Mouse (Mus musculus) stomach, postnatal 0 days (tissue): ENCODE data around the gene Gm10160. TPM values are rescaled to one million over a fixed set of nuclear protein-coding genes. Genes with fewer than 3 reads are reported as not detected.

Source experiments
- ATAC-seq: fragments of 200-750 bp; cut with Nextera tagmentation; 2 replicates; pipeline ENCODE4 v1.8.0; 2017; ENCODE audit not compliant: low FRiP score, low TSS enrichment
- DNase-seq: peaks from one replicate; pipeline ENCODE4 v3.0.0-alpha.2; 2016; ENCODE audit warnings: low spot score
- H3K27ac ChIP-seq: fragments of 300-500 bp; sonication (generic); replicated peaks from 2 replicates; pipeline ENCODE4 v1.5.1; 2014; ENCODE audit warnings: mild to moderate bottlenecking, control low read depth
- H3K27me3 ChIP-seq: fragments of 300-500 bp; sonication (generic); 2 replicates; pipeline ENCODE4 v1.6.1; 2014; ENCODE audit warnings: low read length; ENCODE audit not compliant: control insufficient read depth, insufficient read depth
- H3K36me3 ChIP-seq: fragments of 300-500 bp; sonication (generic); 2 replicates; pipeline ENCODE4 v1.6.1; 2014; ENCODE audit warnings: low read length, mixed read lengths; ENCODE audit not compliant: control insufficient read depth, insufficient read depth
- H3K4me1 ChIP-seq: fragments of 300-500 bp; sonication (generic); replicated peaks from 2 replicates; pipeline ENCODE4 v1.6.1; 2014; ENCODE audit warnings: antibody characterized with exemption; ENCODE audit not compliant: control insufficient read depth, insufficient read depth
- H3K4me2 ChIP-seq: fragments of 300-500 bp; sonication (generic); replicated peaks from 2 replicates; pipeline ENCODE4 v1.6.1; 2014; ENCODE audit warnings: low read depth, mild to moderate bottlenecking, control low read depth, moderate library complexity
- H3K4me3 ChIP-seq: fragments of 300-500 bp; sonication (generic); 2 replicates; pipeline ENCODE4 v1.5.1; 2014; ENCODE audit warnings: low read depth, low read length, control low read depth
- H3K9ac ChIP-seq: fragments of 300-500 bp; sonication (generic); 2 replicates; pipeline ENCODE4 v1.6.1; 2014; ENCODE audit warnings: mild to moderate bottlenecking, low read length, control low read depth, mixed read lengths
- H3K9me3 ChIP-seq: fragments of 300-500 bp; sonication (generic); 2 replicates; pipeline ENCODE4 v1.6.1; 2016; ENCODE audit warnings: low read length; ENCODE audit not compliant: control insufficient read depth
- CTCF ChIP-seq: IDR thresholded peaks from 2 replicates; pipeline ENCODE4 v1.5.1; 2016; ENCODE audit warnings: antibody characterized with exemption, low read depth, mild to moderate bottlenecking, moderate library complexity
- EP300 ChIP-seq: optimal IDR thresholded peaks from 2 replicates; pipeline ENCODE3; 2016; ENCODE audit warnings: antibody characterized with exemption
- WGBS: fragments of 180-500 bp; shearing (Covaris S2); extraction: QIAGEN DNeasy Blood & Tissue Kit; methylation state at CpG from one replicate; pipeline ENCODE4 v1.1.7; 2014; 5-methylcytosine and 5-hydroxymethylcytosine counted together
- polyA plus RNA-seq: library from polyadenylated mRNA; unstranded; fragments of >200 nt; fragmentation: Nextera tagmentation; extraction: Ambion mirVana; gene quantifications from 2 replicates; pipeline ENCODE4 v1.2.1, GENCODE M21; 2015

Gene Gm10160
- polyA plus RNA-seq, 1 experiment from 2014 or later = not detected

- DNase-seq (no peak), ATAC-seq (no peak)
- Histone ChIP-seq H3K9me3 (no peaks in the 10 kb centered on the region), H3K4me1 (no peaks in the 10 kb centered on the region), H3K9ac (no peak overlapping the region), H3K36me3 (no peaks in the 10 kb centered on the region), H3K4me3 (no peak overlapping the region), H3K27me3 (no peaks in the 10 kb centered on the region), H3K27ac (no peak overlapping the region), H3K4me2 (no peak overlapping the region)
- WGBS = 82% methylated on average over 2 of the region's 2 CpGs
- no peak for TF ChIP-seq EP300
- TF ChIP-seq CTCF = no peak
These were observed 5.9 kb upstream of the Gm10160 start for GRCm38 (mm10) chr7:81861461-81861860.

- Histone ChIP-seq H3K4me3 (no peak overlapping the region), H3K4me2 (no peak overlapping the region), H3K9ac (no peak overlapping the region), H3K4me1 (no peaks in the 10 kb centered on the region), H3K27ac (no peak overlapping the region), H3K9me3 (no peaks in the 10 kb centered on the region), H3K36me3 (no peaks in the 10 kb centered on the region), H3K27me3 (no peaks in the 10 kb centered on the region)
- no peak for TF ChIP-seq EP300
- TF ChIP-seq CTCF = no peak
- no peak for DNase-seq
- WGBS = 61% methylated on average over 5 of the region's 5 CpGs
- no peak for ATAC-seq
These were observed 5.4 kb upstream of the Gm10160 start for GRCm38 (mm10) chr7:81860996-81861395.

- Histone ChIP-seq H3K4me3 (no peak overlapping the region), H3K27ac (no peak overlapping the region), H3K27me3 (no peaks in the 10 kb centered on the region), H3K4me1 (no peaks in the 10 kb centered on the region), H3K4me2 (0 out of 2 replicates have a peak overlapping the region, but pooled peaks have one; percentile 8), H3K9ac (no peak overlapping the region), H3K36me3 (no peaks in the 10 kb centered on the region), H3K9me3 (no peaks in the 10 kb centered on the region)
- DNase-seq (no peak), ATAC-seq (no peak)
- TF ChIP-seq CTCF = no peak
- TF ChIP-seq EP300 = no peak
- WGBS = 62% methylated on average over 11 of the region's 11 CpGs
These were observed 4.5 kb upstream of the Gm10160 start for GRCm38 (mm10) chr7:81860071-81860470.

DNA sequence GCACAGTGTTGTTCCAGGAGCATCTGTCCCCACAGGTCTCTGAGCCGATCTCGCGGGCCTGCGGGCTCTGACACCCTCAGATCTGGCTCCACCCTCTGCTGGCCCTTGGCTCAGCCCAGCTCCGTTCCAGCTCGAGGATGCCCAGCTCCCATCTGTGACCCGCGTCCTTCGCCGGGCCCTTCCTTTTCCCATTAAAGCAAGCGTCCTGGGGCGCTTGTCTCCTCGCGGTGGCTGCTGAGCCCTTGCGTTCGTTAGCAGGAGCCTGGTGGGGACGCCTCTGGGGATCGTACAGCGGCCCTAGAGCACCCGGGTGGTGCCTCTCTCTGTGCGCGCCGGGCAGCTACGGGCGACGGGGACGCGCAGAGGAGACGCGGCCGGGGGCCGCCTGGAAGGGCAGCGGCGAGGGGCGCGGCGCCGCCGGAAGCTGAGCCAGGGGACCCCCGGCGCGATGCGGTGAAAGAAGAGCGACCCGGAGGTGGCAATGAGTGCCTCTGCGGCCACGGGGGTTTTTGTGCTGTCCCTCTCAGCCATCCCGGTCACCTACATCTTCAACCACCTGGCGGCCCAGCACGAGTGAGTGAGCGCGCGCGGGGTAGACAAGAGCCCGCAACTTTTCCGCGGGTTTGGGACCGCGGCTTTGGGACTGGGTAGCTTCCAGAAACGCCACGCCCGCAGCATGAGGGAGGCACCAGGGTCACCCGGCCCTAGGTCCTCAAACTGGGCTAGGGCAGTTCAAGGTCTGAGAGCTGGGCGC lies 3.6 kb upstream of the Gm10160 start, which contains the start of gene Tm6sf1:
Tm6sf1 (plus strand) TSS at position 34 of the 754 bp plus-strand sequence.
- TF ChIP-seq EP300 (no peak), CTCF (no peak)
- DNase-seq (peak; percentile 28), ATAC-seq (peak; percentile 41; the same call in 1 of the 2 replicates)
- Histone ChIP-seq H3K9me3 (no peaks in the 10 kb centered on the region), H3K27me3 (no peaks in the 10 kb centered on the region), H3K4me1 (no peaks in the 10 kb centered on the region), H3K9ac (peak within 1 kb of the TSS; percentile 63), H3K4me3 (peak within 1 kb of the TSS; percentile 55), H3K4me2 (peak within 1 kb of the TSS; percentile 87), H3K36me3 (no peaks in the 10 kb centered on the region), H3K27ac (no peak within 1 kb of the TSS)
- 1% methylated on average over 62 of the region's 64 CpGs for WGBS

DNA sequence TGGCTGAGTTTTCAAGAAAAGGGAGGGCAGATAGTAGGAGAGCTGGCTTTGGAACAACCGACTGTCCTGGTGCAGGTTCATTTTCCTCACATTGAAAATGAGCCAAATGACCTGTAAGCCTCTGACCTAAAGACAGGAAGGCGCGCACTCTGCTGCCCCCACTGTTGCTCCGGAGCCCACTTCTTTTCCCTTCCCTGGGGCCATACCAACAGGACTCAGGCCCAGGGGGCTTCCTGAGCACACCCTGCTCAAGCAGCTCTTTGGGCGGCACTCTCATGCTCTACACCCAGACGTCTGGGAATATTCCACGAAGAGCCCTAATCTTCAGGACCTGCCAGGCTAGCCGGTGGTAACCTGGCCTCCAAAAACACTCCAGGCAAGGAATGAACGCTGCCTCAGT lies 2.6 kb upstream of the Gm10160 start:
- no peak overlapping the region for H3K4me3 ChIP-seq
- WGBS = 28% methylated on average over 9 of the region's 9 CpGs
- no peaks in the 10 kb centered on the region for H3K27me3 ChIP-seq
- no peak overlapping the region for H3K9ac ChIP-seq
- no peaks in the 10 kb centered on the region for H3K4me1 ChIP-seq
- 0 out of 2 replicates have a peak overlapping the region, but pooled peaks have one; percentile 87 for H3K4me2 ChIP-seq
- DNase-seq = no peak
- H3K36me3 ChIP-seq = no peaks in the 10 kb centered on the region
- TF ChIP-seq CTCF (no peak), EP300 (no peak)
- no peak overlapping the region for H3K27ac ChIP-seq
- no peaks in the 10 kb centered on the region for H3K9me3 ChIP-seq
- ATAC-seq = no peak

- H3K9me3 ChIP-seq = no peaks in the 10 kb centered on the region
These were observed 627 bp upstream of the Gm10160 start for GRCm38 (mm10) chr7:81856221-81856620.

More at GRCm38 (mm10) chr7:81856221-81856620, 627 bp upstream of the Gm10160 start:
- Histone ChIP-seq H3K27me3 (no peaks in the 10 kb centered on the region), H3K36me3 (no peaks in the 10 kb centered on the region), H3K4me2 (no peak overlapping the region), H3K9ac (no peak overlapping the region), H3K4me1 (no peaks in the 10 kb centered on the region), H3K4me3 (no peak overlapping the region), H3K27ac (no peak overlapping the region)
- DNase-seq = no peak
- WGBS = 52% methylated on average over 4 of the region's 4 CpGs
- TF ChIP-seq CTCF = no peak
- no peak for TF ChIP-seq EP300
- ATAC-seq = no peak
